Mouse (Mus musculus): ENCODE measurements at regions not wholly inside any gene's neighbourhood (a gene's known extent, or its start where the extent isn't known, plus 50 kb on each side); places are given as distances from the start of the nearest gene placed in this dataset.
A peak's percentile ranks its signal among the peaks of the same experiment; 100 is the strongest.

DNA sequence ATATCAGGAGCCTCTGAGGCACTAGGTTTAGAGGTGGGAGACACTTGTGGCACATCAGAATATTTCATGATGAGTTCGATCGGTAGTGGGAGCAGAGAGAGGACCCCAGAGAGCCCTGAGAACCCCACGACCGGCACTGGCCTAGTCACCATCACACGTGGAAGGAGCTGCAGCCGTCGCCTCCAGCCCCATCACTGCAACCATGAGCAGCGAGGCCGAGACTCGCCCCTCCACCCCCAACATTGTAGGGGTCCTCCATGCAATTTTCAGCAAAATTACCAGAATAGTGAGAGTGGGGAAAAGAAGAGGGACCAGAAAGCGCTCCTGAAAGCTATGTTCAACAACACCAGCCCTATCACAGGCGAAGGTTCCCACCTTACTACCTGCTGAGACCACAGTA lies 297.0 kb downstream of the Edem1 start:
- Histone ChIP-seq H3K4me2 (replicated peaks) (no peak overlapping the region), H3K9ac (no peak overlapping the region), H3K27me3 (replicated peaks) (no peaks in the 10 kb centered on the region), H3K9me3 (no peaks in the 10 kb centered on the region), H3K4me3 (replicated peaks) (no peak overlapping the region), H3K36me3 (no peaks in the 10 kb centered on the region), H3K4me1 (replicated peaks) (no peaks in the 10 kb centered on the region), H3K27ac (no peak overlapping the region)
- ATAC-seq, result no peak
- 94% methylated on average over 12 of the region's 12 CpGs for WGBS

- H3K4me3 ChIP-seq (replicated peaks), result no peak overlapping the region
- no peak for ATAC-seq
- H3K4me1 ChIP-seq (replicated peaks), result no peaks in the 10 kb centered on the region
- no peaks in the 10 kb centered on the region for H3K27me3 ChIP-seq (replicated peaks)
- H3K9ac ChIP-seq, result no peak overlapping the region
- H3K4me2 ChIP-seq (replicated peaks), result no peak overlapping the region
- 93% methylated on average over 1 of the region's 1 CpGs for WGBS
- no peak overlapping the region for H3K27ac ChIP-seq
- no peaks in the 10 kb centered on the region for H3K36me3 ChIP-seq
- H3K9me3 ChIP-seq, result no peaks in the 10 kb centered on the region
Observed at GRCm38 (mm10) chr6:109127203-109127602, 298.8 kb downstream of the Edem1 start.

DNA sequence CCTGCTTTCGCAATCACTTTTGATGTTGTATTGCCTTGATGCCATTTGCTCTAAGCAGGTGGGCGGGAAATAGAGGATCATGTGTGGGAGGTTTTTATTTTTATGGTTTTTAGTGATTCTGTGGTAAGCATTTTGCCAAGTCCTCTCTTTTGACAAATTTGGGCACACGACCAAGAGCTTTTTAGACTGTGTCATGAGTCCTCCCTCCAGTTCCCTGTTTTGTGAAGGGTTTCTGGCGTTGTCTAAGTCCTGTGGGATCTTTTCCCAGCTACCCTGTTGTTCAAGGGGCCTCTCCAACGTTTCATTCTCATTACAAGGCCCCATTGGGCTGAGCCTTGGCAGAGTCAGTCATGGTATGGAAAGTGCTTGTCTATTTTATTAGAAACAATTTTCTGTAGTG lies 317.7 kb downstream of the Edem1 start:
- H3K4me1 ChIP-seq (replicated peaks), result no peaks in the 10 kb centered on the region
- no peak overlapping the region for H3K4me2 ChIP-seq (replicated peaks)
- no peak overlapping the region for H3K27ac ChIP-seq
- WGBS, result 71% methylated on average over 5 of the region's 5 CpGs
- no peak overlapping the region for H3K9ac ChIP-seq
- ATAC-seq, result no peak
- H3K4me3 ChIP-seq (replicated peaks), result no peak overlapping the region
- H3K9me3 ChIP-seq, result no peaks in the 10 kb centered on the region
- no peaks in the 10 kb centered on the region for H3K36me3 ChIP-seq
- H3K27me3 ChIP-seq (replicated peaks), result no peaks in the 10 kb centered on the region

DNA sequence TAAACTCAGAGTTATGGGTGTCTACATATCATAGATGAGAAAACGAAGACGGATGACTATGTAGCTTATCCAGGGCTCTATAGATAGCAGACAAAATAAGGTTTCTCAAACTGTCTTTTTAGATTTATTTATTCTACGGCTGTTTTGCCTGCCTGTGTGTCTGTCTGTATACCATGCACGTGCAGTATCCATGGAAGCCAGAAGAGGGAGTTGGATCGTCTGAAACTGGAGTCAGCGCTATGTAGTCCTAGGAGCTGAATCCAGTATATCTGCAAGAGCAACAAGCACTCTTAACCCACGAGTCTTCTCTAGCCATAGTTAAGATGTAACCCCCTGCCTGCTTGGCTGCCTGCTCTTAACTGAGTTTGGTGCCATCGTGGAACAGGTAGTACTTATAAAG lies 320.6 kb downstream of the Edem1 start:
- 77% methylated on average over 8 of the region's 8 CpGs for WGBS
- ATAC-seq, result no peak
- no peaks in the 10 kb centered on the region for H3K9me3 ChIP-seq
- no peak overlapping the region for H3K27ac ChIP-seq
- H3K27me3 ChIP-seq (replicated peaks), result no peaks in the 10 kb centered on the region
- no peaks in the 10 kb centered on the region for H3K36me3 ChIP-seq
- H3K9ac ChIP-seq, result no peak overlapping the region
- H3K4me3 ChIP-seq (replicated peaks), result no peak overlapping the region
- H3K4me1 ChIP-seq (replicated peaks), result no peaks in the 10 kb centered on the region
- no peak overlapping the region for H3K4me2 ChIP-seq (replicated peaks)

DNA sequence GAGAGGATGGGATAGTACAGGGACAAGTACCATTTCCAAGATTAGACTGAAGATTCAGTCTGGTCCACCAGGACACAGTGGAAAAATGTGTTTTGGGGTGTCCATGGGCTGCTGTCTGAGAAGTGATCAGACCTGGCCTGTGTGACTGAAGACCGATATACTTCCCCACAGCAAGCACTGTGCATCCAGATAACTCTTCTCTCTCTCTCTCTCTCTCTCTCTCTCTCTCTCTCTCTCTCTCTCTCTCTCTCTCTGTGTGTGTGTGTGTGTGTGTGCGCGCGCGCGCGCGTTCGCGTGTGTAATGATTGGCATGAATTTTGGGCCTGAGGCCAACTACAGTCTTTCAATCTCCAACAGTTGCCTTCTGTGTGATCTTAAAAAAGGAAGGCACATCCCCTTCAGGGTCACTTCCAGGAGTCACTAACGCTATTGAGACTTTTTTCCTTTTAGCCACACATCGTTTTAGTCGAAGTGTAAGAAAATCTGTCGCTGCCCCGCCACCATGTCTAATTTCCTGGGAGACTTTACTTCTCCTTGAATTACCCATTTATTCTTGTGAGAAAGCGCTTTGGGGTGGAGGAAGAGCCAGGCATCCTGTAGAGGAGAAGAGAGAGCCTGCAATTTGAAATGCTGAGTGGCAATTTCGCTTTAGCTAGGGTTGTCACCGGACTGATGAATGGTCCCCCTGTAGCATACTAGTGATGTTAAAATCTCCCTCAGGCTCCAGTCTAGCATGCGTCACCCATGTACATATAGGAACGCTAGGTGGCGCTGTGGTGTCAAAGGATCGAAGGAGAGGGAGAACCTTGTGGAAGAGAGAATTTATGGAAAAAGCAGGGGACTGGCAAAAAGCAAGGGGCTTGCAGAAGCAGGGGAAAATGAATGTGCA lies 321.8 kb downstream of the Edem1 start:
- Histone ChIP-seq H3K4me1 (replicated peaks) (no peaks in the 10 kb centered on the region), H3K4me2 (replicated peaks) (no peak overlapping the region), H3K36me3 (no peaks in the 10 kb centered on the region), H3K27ac (no peak overlapping the region), H3K9ac (no peak overlapping the region), H3K9me3 (no peaks in the 10 kb centered on the region), H3K27me3 (replicated peaks) (no peaks in the 10 kb centered on the region), H3K4me3 (replicated peaks) (no peak overlapping the region)
- ATAC-seq, result peak; percentile 78; the same call in 1 of the 2 replicates
- WGBS, result 55% methylated on average over 22 of the region's 22 CpGs

- no peaks in the 10 kb centered on the region for H3K4me1 ChIP-seq (replicated peaks)
- 91% methylated on average over 9 of the region's 9 CpGs for WGBS
- no peaks in the 10 kb centered on the region for H3K36me3 ChIP-seq
Observed at GRCm38 (mm10) chr6:109150912-109151256, 322.4 kb downstream of the Edem1 start.

GRCm38 (mm10) chr6:109153624-109154023 lies 325.2 kb downstream of the Edem1 start:
- H3K4me1 ChIP-seq (replicated peaks), result no peaks in the 10 kb centered on the region

More at GRCm38 (mm10) chr6:109150912-109151256, 322.4 kb downstream of the Edem1 start:
- no peaks in the 10 kb centered on the region for H3K27me3 ChIP-seq (replicated peaks)
- H3K9me3 ChIP-seq, result no peaks in the 10 kb centered on the region
- no peak overlapping the region for H3K4me3 ChIP-seq (replicated peaks)
- no peak for ATAC-seq
- H3K4me2 ChIP-seq (replicated peaks), result no peak overlapping the region
- no peak overlapping the region for H3K9ac ChIP-seq
- no peak overlapping the region for H3K27ac ChIP-seq

GRCm38 (mm10) chr6:109159561-109159960 lies 331.1 kb downstream of the Edem1 start:
- no peaks in the 10 kb centered on the region for H3K36me3 ChIP-seq
- no peak overlapping the region for H3K4me3 ChIP-seq (replicated peaks)
- 79% methylated on average over 7 of the region's 7 CpGs for WGBS
- H3K4me1 ChIP-seq (replicated peaks), result no peaks in the 10 kb centered on the region
- H3K27ac ChIP-seq, result no peak overlapping the region
- peak; percentile 63; the same call in 1 of the 2 replicates for ATAC-seq
- H3K9me3 ChIP-seq, result no peaks in the 10 kb centered on the region
- no peaks in the 10 kb centered on the region for H3K27me3 ChIP-seq (replicated peaks)
- no peak overlapping the region for H3K9ac ChIP-seq
- H3K4me2 ChIP-seq (replicated peaks), result no peak overlapping the region

More at GRCm38 (mm10) chr6:109153624-109154023, 325.2 kb downstream of the Edem1 start:
- H3K36me3 ChIP-seq, result no peaks in the 10 kb centered on the region
- H3K9me3 ChIP-seq, result no peaks in the 10 kb centered on the region
- no peak for ATAC-seq
- 50% methylated on average over 7 of the region's 7 CpGs for WGBS
- no peaks in the 10 kb centered on the region for H3K27me3 ChIP-seq (replicated peaks)
- H3K27ac ChIP-seq, result no peak overlapping the region
- no peak overlapping the region for H3K4me3 ChIP-seq (replicated peaks)
- no peak overlapping the region for H3K9ac ChIP-seq
- no peak overlapping the region for H3K4me2 ChIP-seq (replicated peaks)

DNA sequence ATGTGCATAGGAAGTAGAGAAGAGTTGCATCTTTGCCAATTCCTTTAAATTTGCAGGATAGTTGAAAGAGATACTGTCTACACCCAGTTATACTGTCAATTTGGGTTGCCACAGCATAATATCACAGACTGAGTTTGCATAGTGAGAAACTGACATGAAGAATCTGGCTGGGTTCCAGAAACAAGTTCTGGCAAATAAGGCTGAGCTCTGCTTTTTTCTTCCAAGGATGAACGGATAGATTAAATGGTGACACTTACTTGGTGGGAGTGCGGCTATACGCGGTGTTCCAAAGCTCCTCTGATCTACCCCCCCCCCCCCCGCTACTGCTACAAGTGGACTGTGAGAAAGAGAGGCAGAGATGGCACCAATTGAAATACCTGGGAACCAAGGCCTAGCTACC lies 339.0 kb downstream of the Edem1 start:
- Histone ChIP-seq H3K4me1 (replicated peaks) (no peaks in the 10 kb centered on the region), H3K27ac (no peak overlapping the region), H3K9me3 (no peaks in the 10 kb centered on the region), H3K27me3 (replicated peaks) (no peaks in the 10 kb centered on the region), H3K36me3 (no peaks in the 10 kb centered on the region), H3K4me3 (replicated peaks) (no peak overlapping the region), H3K4me2 (replicated peaks) (no peak overlapping the region), H3K9ac (no peak overlapping the region)
- no peak for ATAC-seq
- 74% methylated on average over 5 of the region's 5 CpGs for WGBS

GRCm38 (mm10) chr6:109172104-109172850 lies 343.8 kb downstream of the Edem1 start:
- H3K27ac ChIP-seq, result no peak overlapping the region
- H3K9ac ChIP-seq, result no peak overlapping the region
- H3K4me2 ChIP-seq (replicated peaks), result no peak overlapping the region
- no peaks in the 10 kb centered on the region for H3K36me3 ChIP-seq
- WGBS, result 43% methylated on average over 6 of the region's 6 CpGs
- H3K27me3 ChIP-seq (replicated peaks), result no peaks in the 10 kb centered on the region
- H3K4me1 ChIP-seq (replicated peaks), result no peaks in the 10 kb centered on the region
- H3K4me3 ChIP-seq (replicated peaks), result no peak overlapping the region
- ATAC-seq, result no peak
- no peaks in the 10 kb centered on the region for H3K9me3 ChIP-seq

- Histone ChIP-seq H3K9me3 (no peaks in the 10 kb centered on the region), H3K9ac (no peak overlapping the region), H3K36me3 (no peaks in the 10 kb centered on the region), H3K4me3 (replicated peaks) (no peak overlapping the region), H3K4me2 (replicated peaks) (no peak overlapping the region), H3K4me1 (replicated peaks) (no peaks in the 10 kb centered on the region), H3K27me3 (replicated peaks) (no peaks in the 10 kb centered on the region), H3K27ac (no peak overlapping the region)
- WGBS, result 58% methylated on average over 1 of the region's 1 CpGs
- no peak for ATAC-seq
Observed at GRCm38 (mm10) chr6:109173015-109173414, 344.6 kb downstream of the Edem1 start.

DNA sequence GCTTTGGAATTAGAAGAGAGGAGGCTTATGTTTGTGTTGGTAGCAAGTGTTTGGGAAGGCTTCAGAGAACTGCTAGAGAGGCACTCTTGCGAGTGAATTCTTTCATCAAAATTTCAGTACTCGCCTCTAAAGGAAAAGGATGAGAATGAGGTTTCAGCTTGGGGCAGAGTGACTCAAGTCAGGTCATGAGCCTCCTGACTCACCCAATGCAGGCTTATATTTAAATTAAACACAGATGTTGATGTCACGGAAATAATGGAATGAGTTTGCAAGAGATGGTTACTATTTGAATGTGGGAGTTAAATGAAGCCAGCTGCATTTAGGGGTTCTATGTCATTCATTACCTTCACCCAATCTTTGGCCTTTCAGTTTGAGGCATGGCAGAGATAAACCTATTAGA lies 348.4 kb downstream of the Edem1 start:
- 67% methylated on average over 3 of the region's 3 CpGs for WGBS
- no peak overlapping the region for H3K4me2 ChIP-seq (replicated peaks)
- no peak overlapping the region for H3K9ac ChIP-seq
- ATAC-seq, result no peak
- H3K4me1 ChIP-seq (replicated peaks), result no peaks in the 10 kb centered on the region
- H3K36me3 ChIP-seq, result no peaks in the 10 kb centered on the region
- H3K27me3 ChIP-seq (replicated peaks), result no peaks in the 10 kb centered on the region
- no peak overlapping the region for H3K27ac ChIP-seq
- no peak overlapping the region for H3K4me3 ChIP-seq (replicated peaks)
- no peaks in the 10 kb centered on the region for H3K9me3 ChIP-seq

Data from intestine, embryonic 15.5 days (tissue).